Mouse (Mus musculus): Measurements from ENCODE around the gene Fbrsl1. TPM values are rescaled to one million over a fixed set of nuclear protein-coding genes. Genes with fewer than 3 reads are reported as not detected.

Fbrsl1 gene
- total RNA-seq, 2 experiments from 2014 or later: 51.1 to 55.1 TPM

DNA sequence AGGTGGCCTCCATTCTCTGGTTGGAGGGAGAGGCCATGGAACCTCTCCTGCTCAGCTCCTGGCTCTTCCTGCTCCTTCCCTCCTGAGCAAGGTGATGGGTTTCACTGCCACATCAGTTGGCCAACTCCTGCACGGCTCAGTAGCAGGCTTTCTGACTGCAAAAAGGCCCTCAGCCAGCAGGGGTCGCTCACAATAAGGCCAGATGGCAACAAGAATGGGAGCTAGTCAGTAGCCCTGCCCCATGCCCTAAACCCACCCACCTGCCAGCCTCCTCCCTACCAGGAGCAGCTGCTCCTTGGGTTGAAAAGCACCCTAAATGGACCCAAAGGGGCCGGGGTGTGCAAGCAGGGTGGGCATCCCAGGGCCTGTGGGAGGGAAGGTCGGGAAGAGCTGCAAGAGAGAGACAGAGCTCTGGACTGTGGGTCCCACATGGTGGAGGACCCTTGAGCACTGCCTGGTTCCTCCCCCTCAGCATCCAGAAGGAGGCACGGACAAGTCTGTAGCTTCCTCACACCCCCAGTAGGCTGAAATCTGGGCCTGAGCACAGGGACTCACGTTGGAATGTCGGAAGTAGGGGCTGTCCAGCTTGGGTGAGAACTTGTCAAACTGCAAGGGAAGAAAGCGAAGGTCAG, 71.4 kb downstream of the Fbrsl1 start:
- peak; percentile 73 to 86 for DNase-seq
- intact Hi-C loops (cut with DNase I): loop anchor here (2.0 to 5.0 kb wide), 2 partner anchors 52 to 260 kb away; no protein-coding TSS in a partner anchor

DNA sequence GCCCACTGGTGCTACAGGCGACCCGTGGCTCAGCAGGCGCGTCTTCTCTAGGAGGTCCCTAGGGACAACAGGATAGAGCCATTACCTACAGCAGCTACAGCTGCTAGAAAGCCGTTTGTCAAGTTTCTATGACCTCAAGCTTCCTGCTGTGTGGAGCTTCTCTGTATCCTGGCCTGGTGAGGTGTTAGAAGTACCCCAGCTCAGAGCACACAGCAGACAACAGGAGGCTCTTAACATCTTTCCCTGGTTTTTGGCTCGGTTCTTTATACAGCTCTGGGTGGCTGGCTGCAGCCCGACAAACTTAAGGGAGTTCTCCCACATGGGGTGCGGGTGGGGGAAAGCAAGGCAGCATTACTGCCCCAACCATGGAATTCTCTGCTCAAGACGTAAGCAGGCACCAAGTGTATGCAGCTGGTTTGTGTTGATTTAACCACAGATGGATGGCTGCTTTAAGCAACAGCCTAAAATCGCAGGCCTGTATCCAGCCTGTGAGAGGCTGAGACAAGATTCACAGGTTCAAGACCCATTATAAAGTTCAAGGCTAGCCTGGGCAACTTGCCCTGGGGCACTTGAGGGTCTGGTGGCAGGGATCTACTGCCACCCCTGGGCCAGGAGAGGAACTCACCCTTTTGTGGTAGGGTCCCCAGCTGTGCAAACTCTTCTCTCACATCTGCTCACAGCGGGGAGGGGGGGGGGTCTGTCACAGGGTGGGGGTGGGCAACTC, 84.3 kb downstream of the Fbrsl1 start:
- intact Hi-C loops (cut with DNase I): no loop called here
- peak; percentile 8 to 29 for DNase-seq

DNA sequence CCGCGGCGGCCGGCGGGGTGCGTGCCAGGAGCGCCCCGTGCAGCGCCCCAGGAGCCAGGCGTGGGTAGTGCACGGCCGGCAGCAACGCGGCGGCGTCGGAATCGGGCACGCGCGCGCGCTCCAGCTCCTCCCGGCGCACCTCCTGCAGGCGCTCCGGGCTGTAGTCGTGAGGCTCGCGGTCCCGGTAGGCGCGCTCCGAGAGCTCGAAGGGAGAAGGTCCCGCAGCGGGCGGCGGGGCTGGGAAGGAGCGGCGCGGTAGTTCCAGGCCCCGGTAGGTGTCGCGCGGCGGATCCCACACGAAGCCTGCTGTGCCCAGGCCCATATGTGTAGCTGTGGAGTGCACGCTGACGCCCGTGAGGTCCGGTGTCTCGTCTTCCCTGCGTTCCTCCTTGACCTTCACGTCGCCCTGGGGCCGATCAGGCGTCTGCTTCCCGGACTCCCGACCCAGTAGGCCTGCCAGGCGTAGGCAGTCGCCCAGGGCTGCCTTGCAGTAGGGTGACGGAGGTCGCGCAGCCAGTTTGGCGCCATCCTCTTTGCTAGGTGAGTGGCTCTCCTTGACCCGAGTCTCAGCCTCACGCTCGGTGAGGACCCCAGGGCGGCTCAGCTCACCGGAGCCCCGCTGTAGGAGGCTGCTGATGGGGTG, 85.0 kb downstream of the Fbrsl1 start:
- intact Hi-C loops (cut with DNase I): no loop called here
- peak; percentile 85 to 87 for DNase-seq

DNA sequence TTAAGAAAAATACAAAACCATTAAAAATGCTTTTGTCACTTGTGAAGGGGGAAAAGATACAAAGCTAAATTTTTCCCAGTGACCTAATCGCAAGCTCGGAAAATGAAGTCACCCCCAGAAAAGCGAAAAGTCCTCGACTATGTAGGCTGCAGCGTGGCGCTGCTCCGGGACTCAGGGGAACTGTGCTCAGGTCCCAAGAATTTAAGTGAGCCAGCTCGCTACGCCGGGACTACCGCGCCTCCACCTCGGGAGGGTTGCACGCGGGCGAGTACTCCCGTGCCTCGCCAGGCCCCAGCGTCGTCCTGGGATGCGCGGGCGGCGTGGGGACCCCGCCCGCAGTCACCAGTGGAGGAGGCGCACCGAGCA, 85.5 kb downstream of the Fbrsl1 start:
- intact Hi-C loops (cut with DNase I): no loop called here

DNA sequence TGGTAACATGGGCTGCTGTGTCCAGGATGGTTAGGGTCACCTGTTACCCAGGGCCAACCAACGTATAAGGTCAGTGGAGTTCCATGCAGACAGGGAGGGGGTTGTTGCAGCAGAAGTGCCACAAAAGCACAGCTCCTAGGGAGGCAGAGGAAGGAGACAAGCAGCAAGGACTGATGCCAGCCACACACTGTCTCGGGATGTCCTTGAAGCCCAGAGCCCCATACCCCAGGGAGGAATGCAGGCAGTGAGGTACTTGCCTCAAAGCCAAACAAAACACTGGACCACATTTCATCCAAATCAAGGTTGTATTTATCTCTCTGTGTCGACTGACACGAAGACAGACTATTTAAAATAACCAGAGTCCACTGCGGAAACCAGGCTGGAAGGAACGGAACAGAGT, 86.8 kb downstream of the Fbrsl1 start:
- no peak for DNase-seq
- intact Hi-C loops (cut with DNase I): no loop called here

More for the DNA sequence above, 85.5 kb downstream of the Fbrsl1 start:
- no peak for DNase-seq

DNA sequence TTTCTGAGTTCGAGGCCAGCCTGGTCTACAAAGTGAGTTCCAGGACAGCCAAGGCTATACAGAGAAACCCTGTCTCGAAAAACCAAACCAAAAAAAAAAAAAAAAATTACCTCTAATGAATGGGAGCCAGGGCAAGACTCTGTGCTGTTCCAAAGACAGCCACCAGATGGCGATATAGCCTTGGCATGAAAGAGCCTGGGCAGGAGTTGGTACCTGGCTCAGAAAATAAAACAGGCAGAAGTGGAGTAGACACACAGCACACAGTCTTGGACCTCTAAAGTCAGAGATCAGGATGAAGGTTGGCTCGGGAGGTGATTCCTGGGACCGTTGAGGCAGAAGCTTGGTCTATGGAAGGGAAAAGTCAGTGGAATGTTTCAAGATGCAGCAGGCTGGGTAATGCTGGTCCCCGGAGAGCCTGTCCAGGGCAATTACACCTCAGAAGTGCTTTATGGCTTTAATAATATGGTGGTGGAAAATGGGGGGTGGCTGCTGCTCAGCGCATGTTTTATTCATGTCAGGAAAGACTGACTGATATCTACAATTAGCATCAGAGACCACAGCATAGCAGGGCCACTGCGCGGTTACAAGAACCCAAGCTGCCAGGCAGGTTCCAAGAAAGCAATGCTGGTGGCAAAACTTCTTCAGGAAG, 90.6 kb downstream of the Fbrsl1 start:
- DNase-seq: peak; percentile 79 to 89
- intact Hi-C loops (cut with DNase I): loop anchor here (1.0 to 2.0 kb wide), 3 partner anchors 72 to 279 kb away; no protein-coding TSS in a partner anchor

DNA sequence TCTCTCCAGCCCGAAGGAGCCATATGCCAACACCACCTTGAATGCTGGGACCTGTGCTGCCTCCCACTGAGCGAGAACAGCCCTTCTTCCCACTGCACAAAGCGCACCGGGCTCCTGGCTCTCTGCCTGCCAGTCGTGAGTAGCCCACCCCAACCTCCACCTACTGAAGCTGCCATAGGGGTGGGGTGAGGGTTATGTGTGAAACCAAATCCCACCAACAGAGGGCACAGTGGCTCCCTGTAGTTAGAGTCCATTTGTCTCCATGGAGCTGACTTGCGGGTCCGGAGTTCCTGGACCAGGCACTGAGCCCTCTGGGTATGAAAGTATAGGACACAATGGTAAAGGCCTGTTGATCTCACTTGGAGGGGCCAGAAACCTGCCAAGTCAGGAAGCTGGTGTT, 93.6 kb downstream of the Fbrsl1 start:
- DNase-seq: peak; percentile 36 to 53
- intact Hi-C loops (cut with DNase I): no loop called here

DNA sequence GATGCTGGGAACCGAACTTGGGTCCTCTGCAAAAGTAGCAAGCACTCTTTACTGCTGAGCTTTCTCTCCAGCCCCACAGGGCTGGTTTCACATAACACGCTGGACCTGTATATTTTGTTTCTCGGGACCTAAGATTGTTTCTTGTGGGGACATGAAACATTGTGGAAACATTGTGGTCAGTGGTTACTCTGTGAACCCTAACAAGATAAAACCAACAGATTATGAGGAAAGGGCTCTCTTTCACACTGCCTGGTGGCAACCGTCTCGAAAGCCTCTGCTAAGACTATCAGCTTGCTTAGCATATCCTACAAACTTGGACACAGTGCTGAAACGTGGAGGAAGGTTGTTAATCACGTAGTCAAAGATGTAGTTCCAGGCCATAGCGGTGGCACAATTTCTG, 101.3 kb downstream of the Fbrsl1 start:
- no peak for DNase-seq
- intact Hi-C loops (cut with DNase I): no loop called here

DNA sequence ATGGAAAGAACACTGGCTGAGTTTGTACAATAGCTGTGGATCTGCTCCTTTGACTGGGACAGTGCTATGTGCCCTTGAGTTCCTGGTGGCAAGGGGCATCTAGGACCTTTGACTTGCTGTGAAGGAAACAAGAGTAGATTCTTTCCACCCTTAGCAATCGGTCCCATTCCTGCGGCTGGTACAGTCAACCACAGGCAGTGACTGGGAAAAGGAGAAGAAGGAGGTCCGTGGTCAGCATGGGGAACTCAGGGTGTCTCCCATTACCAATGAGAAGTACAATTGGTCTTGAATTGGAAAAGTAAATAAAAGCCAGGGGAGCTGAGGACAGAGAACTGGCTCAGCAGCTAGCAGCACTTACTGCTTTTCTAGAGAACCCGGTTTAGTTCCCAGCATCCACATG, 102.8 kb downstream of the Fbrsl1 start:
- intact Hi-C loops (cut with DNase I): no loop called here
- DNase-seq: no peak

DNA sequence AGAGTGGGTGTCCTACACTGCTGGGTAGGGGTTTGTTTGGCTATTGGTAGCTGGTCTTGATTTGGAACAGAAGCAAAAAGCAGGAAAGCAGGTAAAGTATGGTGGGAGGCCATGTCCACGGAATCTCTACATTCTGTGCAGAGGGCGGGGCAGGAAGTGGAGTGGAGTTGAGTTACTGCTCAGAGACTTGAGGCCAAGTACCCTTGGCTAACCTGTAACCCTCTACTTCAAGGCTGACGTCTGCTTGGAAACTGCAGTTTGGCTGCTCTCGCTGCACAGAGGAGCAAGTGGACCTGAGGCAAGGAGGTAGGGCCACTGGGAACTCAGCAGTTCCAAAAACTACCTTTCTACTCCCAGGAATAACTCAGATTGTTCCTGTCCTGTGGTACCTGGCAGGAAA, 103.8 kb downstream of the Fbrsl1 start, which contains the start of gene Lrcol1:
Gene Lrcol1 (plus strand): TSS at position 207 of the 400 bp plus-strand sequence.
- DNase-seq: no peak
- intact Hi-C loops (cut with DNase I): no loop called here

DNA sequence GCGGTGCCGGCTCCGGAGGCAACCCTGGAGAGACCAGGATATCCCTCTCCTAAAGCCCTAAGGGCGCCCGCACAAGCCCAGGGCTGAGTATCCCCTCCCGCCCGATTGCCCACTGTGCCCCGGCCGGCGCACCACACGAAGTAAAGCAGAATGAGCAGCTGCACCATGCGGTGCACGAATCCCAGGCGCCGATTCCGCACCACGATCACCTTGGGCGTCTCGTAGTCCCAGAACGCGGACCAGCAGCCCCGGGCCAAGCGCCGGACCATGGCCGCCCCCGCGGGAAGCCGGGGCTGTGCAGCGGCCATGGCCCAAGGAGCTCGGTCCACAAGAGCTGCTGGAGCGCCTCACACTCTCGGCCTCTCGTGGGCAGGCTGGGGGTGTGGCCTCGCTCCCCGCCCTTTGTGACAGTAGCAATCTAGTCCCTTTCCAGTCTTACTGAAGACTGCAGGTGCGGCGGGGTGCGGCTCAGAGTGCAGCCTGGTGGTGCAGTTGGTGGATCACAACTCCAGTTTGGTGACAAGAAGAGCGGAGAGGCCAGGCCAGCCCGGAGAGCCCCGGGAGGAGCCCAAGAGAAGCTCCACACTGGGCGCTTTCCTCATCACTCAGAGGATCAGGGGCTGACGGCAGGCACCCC, 105.5 kb downstream of the Fbrsl1 start, which contains the start of gene P2rx2:
Gene P2rx2 (minus strand): TSS at position 565 of the 637 bp plus-strand sequence.
- peak; percentile 39 for DNase-seq
- intact Hi-C loops (cut with DNase I): no loop called here

DNA sequence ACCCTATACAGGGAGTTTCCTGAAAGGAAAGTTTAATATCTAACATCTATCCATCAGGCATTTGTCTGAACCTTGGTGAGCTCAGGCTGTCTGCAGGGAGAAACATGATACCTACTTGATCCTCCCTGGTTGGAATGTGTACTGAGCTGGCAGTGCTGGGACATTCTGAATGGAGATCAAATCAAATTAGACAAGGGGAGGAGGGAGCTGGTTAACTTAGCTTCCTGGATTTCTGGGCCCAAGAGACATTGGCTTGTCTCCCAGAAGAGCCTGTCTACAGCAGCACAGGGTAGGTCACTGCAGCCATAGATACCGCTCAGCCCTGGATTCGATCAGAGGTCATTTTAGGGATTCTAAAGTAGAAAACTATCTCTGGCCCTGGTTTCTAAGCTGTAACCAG, 109.5 kb downstream of the Fbrsl1 start:
- DNase-seq: peak; percentile 18 to 33
- intact Hi-C loops (cut with DNase I): no loop called here

DNA sequence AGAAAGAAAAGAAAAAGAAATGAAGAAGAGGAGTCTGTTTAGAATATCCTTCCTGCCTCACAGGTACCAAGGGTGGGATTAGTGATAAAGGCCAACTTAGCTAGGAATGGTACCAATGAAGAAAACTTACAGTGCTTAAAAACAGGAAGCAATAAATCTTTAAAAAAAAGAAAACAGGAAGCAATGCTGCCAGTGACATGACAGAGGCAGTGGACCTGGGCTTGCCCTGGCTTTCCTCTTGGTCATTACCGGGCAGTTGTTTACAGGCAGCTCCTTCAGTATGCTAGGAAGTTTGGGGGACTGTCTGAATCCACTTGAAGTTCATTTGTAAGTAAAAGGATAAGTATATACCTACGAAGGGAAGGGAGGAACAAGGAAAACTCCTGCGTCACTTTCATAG, 117.8 kb downstream of the Fbrsl1 start:
- intact Hi-C loops (cut with DNase I): no loop called here
- DNase-seq: no peak

DNA sequence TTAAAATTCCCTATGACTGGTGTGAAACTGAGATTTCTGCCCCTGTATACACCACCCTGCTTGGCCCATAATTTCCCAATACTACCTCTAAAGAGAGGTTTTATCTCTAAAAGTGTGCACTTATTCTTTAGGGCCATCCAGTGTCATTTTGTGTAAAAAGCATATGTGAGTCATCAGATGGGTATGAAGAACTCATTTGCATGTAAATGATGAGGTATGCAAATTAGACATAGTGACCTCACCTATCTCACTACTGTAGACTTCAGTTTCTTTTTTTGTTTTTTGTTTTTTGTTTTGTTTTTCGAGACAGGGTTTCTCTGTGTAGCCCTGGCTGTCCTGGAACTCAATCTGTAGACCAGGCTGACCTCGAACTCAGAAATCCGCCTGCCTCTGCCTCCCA, 135.2 kb downstream of the Fbrsl1 start:
- intact Hi-C loops (cut with DNase I): no loop called here
- no peak for DNase-seq

Other genes with a start within 250 kb of the Fbrsl1 start
- gene Ankle2, start 217.5 kb downstream of the Fbrsl1 start, total RNA-seq (2021): 10 to 100 TPM; 28.6 to 34.9 TPM
- gene Pgam5, start 178.6 kb downstream of the Fbrsl1 start, total RNA-seq (2021): 10 to 100 TPM; 35.5 to 39.0 TPM
- 10 to 100 TPM; 25.6 to 28.5 TPM for gene Pxmp2, start 162.3 kb downstream of the Fbrsl1 start, total RNA-seq (2021)
- gene Pole, start 162.2 kb downstream of the Fbrsl1 start, total RNA-seq (2021): 1 to 10 TPM; 7.4 to 9.1 TPM
- not detected for gene P2rx2, start 105.3 kb downstream of the Fbrsl1 start, total RNA-seq (2021)
- gene Lrcol1, start 103.8 kb downstream of the Fbrsl1 start, total RNA-seq (2021): not detected
- not detected for gene Galnt9, start 95.9 kb upstream of the Fbrsl1 start, total RNA-seq (2021)
- 10 to 100 TPM; 14.4 to 16.5 TPM for gene Noc4l, start 204.9 kb upstream of the Fbrsl1 start, total RNA-seq (2021)
- 10 to 100 TPM; 10.5 to 12.2 TPM for gene Ddx51, start 204.9 kb upstream of the Fbrsl1 start, total RNA-seq (2021)